ENCODE assay signal across 9 mouse cellular contexts in the genomic region with DNA sequence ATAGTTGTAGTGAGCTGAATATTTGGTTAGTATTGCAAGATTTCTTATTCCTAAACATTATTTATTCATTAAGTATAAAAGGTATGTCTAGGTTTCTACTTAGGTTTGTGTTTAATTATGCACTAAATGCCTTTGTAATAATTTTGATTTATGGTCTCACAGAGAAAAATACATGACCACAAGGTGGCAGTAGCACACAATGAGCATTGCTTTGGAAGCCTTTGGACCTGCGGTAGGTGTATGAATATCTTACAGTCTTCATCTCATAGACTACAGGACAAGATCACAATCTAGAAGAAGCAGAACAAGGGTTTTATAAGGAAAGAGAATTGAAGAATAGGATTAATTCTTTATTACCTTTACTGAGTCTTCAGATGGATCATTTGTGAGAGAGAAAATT.
DNase-seq lines count a peak whose midpoint lies in the region; TF ChIP-seq lines count a peak whose summit lies in the region.
"Had no signal": no experiment of that assay in that cellular context is flagged by ENCODE, and none has a peak within 500 bp of the region (broad histone marks: within the 10 kb centered on the region; RNA-seq: fewer than 3 reads in every experiment).

No protein-coding gene starts in this region.

- WGBS in thymus, adult 2 months: 47% methylated on average over 1 of the region's 1 CpGs

- no peak for TF ChIP-seq CTCF in thymus, adult 2 months (IDR thresholded peaks at IDR 0.05; ENCODE audit: borderline replicate concordance, control insufficient read depth, extremely low read depth, insufficient read depth, low read length, poor library complexity)

- no peak overlapping the region for H3K27ac ChIP-seq in thymus, adult 2 months (ENCODE audit: control insufficient read depth, insufficient read depth, low read length)

- no peaks in the 10 kb centered on the region for H3K4me1 ChIP-seq in thymus, adult 2 months (replicated peaks; ENCODE audit: control insufficient read depth, insufficient read depth, low read length)
- H3K4me1 ChIP-seq: megakaryocyte, embryonic 14.5 days had no signal

- no peaks in the 10 kb centered on the region for H3K27me3 ChIP-seq in thymus, adult 2 months (ENCODE audit: control insufficient read depth, insufficient read depth, low read length)
- H3K27me3 ChIP-seq: megakaryocyte, embryonic 14.5 days had no signal

- peak; percentile 17 to 39 for DNase-seq in frontal cortex, postnatal 36 days (ENCODE audit: low spot score in 2 of 2)
- DNase-seq in frontal cortex, postnatal 25 days (ENCODE audit: low spot score in 2 of 2): no peak
- DNase-seq in right cerebral cortex, adult 18-20 months: peak; percentile 15
- no peak for DNase-seq in right cerebral cortex, postnatal 25 days
- DNase-seq in hindlimb bud, embryonic 11.5 days (ENCODE audit: extremely low spot score, low read depth, low spot score): peak; percentile 28
- DNase-seq in spleen, postnatal 4 days (ENCODE audit: low spot score in 2 of 2): no peak
- DNase-seq in adrenal gland, postnatal 14 days: no peak
- no peak for DNase-seq in thymus, adult 2 months

- no peak overlapping the region for H3K4me3 ChIP-seq in thymus, adult 2 months (ENCODE audit: control insufficient read depth, insufficient read depth, low read length)
- H3K4me3 ChIP-seq: megakaryocyte, embryonic 14.5 days had no signal

- no peaks in the 10 kb centered on the region for H3K36me3 ChIP-seq in thymus, adult 2 months (ENCODE audit: control insufficient read depth, insufficient read depth, low read length)

- no peak for TF ChIP-seq POLR2A in thymus, adult 2 months (IDR thresholded peaks at IDR 0.05; ENCODE audit: control insufficient read depth, extremely low read depth, insufficient read depth, low read length, poor library complexity)

Comparison
In these comparisons a context has a peak if more than half of its experiments do, and no peak if none do; other contexts are left out.
1. DNase-seq: peak in frontal cortex, postnatal 36 days (2 of 2), right cerebral cortex, adult 18-20 months (single experiment) and hindlimb bud, embryonic 11.5 days (single experiment); none in frontal cortex, postnatal 25 days (0 of 2), right cerebral cortex, postnatal 25 days (single experiment), spleen, postnatal 4 days (0 of 2), adrenal gland, postnatal 14 days (single experiment) and thymus, adult 2 months (single experiment).